Comparison of ENCODE assay signal across 8 mouse cellular contexts in genomic region chr10:126869372-126870318, GRCm38 (mm10). TPM values are rescaled to one million over a fixed set of nuclear protein-coding genes. Genes with fewer than 3 reads are reported as not detected.
DNase-seq lines count a peak whose midpoint lies in the region; ATAC-seq and TF ChIP-seq lines count a peak whose summit lies in the region.

No protein-coding gene starts in this region.

- H3K4me1 ChIP-seq in G1E (ENCODE audit: insufficient read depth, low read depth, low read length): no peaks in the 10 kb centered on the region
- no peaks in the 10 kb centered on the region; the same call in 1 of the 2 replicates for H3K4me1 ChIP-seq in forebrain, embryonic 16.5 days (replicated peaks; ENCODE audit: control insufficient read depth, insufficient read depth, low read length)
- H3K4me1 ChIP-seq in lung, embryonic 15.5 days: no peaks in the 10 kb centered on the region

- no peak overlapping the region for H3K27ac ChIP-seq in forebrain, embryonic 16.5 days (ENCODE audit: low read length)
- no peak overlapping the region for H3K27ac ChIP-seq in lung, embryonic 15.5 days

- no peak for DNase-seq in G1E (ENCODE audit: low spot score)
- DNase-seq in cerebellum, adult 11-12 months: peak; percentile 37
- DNase-seq in heart, postnatal 4 days: peak; percentile 77
- peak; percentile 65 to 85 for DNase-seq in layer of hippocampus, adult 8-10 months (ENCODE audit: low spot score in 2 of 2)
- peak; percentile 19 for DNase-seq in ovary, adult 18-20 months (ENCODE audit: low spot score)
- DNase-seq in thymus, postnatal 14 days: peak; percentile 59

- H3K4me2 ChIP-seq in forebrain, embryonic 16.5 days (ENCODE audit: low read length): peak overlapping the region; percentile 35
- H3K4me2 ChIP-seq in lung, embryonic 15.5 days: peak overlapping the region; percentile 50

- H3K9me3 ChIP-seq in G1E (replicated peaks): no peaks in the 10 kb centered on the region
- no peaks in the 10 kb centered on the region for H3K9me3 ChIP-seq in forebrain, embryonic 16.5 days (ENCODE audit: control insufficient read depth, low read length)
- no peaks in the 10 kb centered on the region for H3K9me3 ChIP-seq in lung, embryonic 15.5 days

- peak; percentile 45 for TF ChIP-seq CTCF in G1E (IDR thresholded peaks at IDR 0.05; ENCODE audit: low read depth, low read length)

- ATAC-seq in G1E (ENCODE audit: extremely low read depth, insufficient number of reproducible peaks, low FRiP score, poor library complexity, severe bottlenecking): peak; percentile 40; the same call in 1 of the 2 replicates
- ATAC-seq in forebrain, embryonic 16.5 days: peak; percentile 84
- peak; percentile 55; the same call in 1 of the 2 replicates for ATAC-seq in lung, embryonic 15.5 days (ENCODE audit: borderline replicate concordance, extremely low read depth, low FRiP score, low TSS enrichment)

- no peak overlapping the region; the same call in 1 of the 2 replicates for H3K9ac ChIP-seq in forebrain, embryonic 16.5 days (replicated peaks; ENCODE audit: low read depth, low read length)
- H3K9ac ChIP-seq in lung, embryonic 15.5 days: peak overlapping the region; percentile 27; the same call in 1 of the 2 replicates

- H3K27me3 ChIP-seq in G1E (ENCODE audit: insufficient read depth, low read length): no peaks in the 10 kb centered on the region
- no peaks in the 10 kb centered on the region for H3K27me3 ChIP-seq in forebrain, embryonic 16.5 days (replicated peaks; ENCODE audit: control insufficient read depth, insufficient read depth, low read length)
- no peaks in the 10 kb centered on the region for H3K27me3 ChIP-seq in lung, embryonic 15.5 days

- WGBS in forebrain, embryonic 16.5 days: 23% methylated on average over 23 of the region's 23 CpGs
- WGBS in lung, embryonic 15.5 days: 16% methylated on average over 23 of the region's 23 CpGs

- no peaks in the 10 kb centered on the region for H3K36me3 ChIP-seq in G1E (replicated peaks)
- no peaks in the 10 kb centered on the region for H3K36me3 ChIP-seq in forebrain, embryonic 16.5 days (ENCODE audit: control insufficient read depth, insufficient read depth)
- H3K36me3 ChIP-seq in lung, embryonic 15.5 days: no peaks in the 10 kb centered on the region

- H3K4me3 ChIP-seq in G1E (ENCODE audit: low read depth, low read length): no peak overlapping the region
- H3K4me3 ChIP-seq in forebrain, embryonic 16.5 days (replicated peaks; ENCODE audit: low read length): no peak overlapping the region; the same call in 1 of the 2 replicates
- H3K4me3 ChIP-seq in lung, embryonic 15.5 days: peak overlapping the region; percentile 29; the same call in 1 of the 2 replicates

RNA-seq across cellular contexts. Expression of gene Atp23, which starts 31.5 kb away (rescaled TPM):
- total RNA-seq in G1E (2014; fragmentation: Nextera tagmentation) (6.8 and 13.4 TPM in 2 replicates), G1E (2017) (15.1 and 19.7 TPM in 2 replicates)
- 9.9 and 15.3 TPM in 2 replicates for polyA plus RNA-seq in G1E (2012)
- polyA plus RNA-seq in forebrain, embryonic 16.5 days (2015; fragmentation: Nextera tagmentation; extraction: Ambion mirVana): 10.0 and 10.5 TPM in 2 replicates
- 1 to 10 TPM; 3.7 to 3.9 TPM for total RNA-seq in heart, postnatal 4 days (2021)
- total RNA-seq in layer of hippocampus, adult 8-10 months (2022): 10 to 100 TPM in 3 of 4 experiments, 1 to 10 TPM in 1; 7.5 to 11.2 (median 10.5) TPM
- 16.2 and 18.7 TPM in 2 replicates for polyA plus RNA-seq in lung, embryonic 15.5 days (2015; fragmentation: Nextera tagmentation; extraction: Ambion mirVana)
